Mouse (Mus musculus) monocyte, adult 5-6 weeks (primary cell): Measurements from ENCODE around the gene Scamp2. TPM values are rescaled to one million over a fixed set of nuclear protein-coding genes. Genes with fewer than 3 reads are reported as not detected.

ENCODE experiments used
- ATAC-seq: fragments of 153-309, 156-312 bp; replicated peaks from 2 replicates; pipeline ENCODE4 v1.8.0; 2017; ENCODE audit warnings: mild to moderate bottlenecking; ENCODE audit not compliant: low TSS enrichment, insufficient number of reproducible peaks, severe bottlenecking, poor library complexity, low FRiP score
- total RNA-seq: library from RNA; stranded (forward); fragments of 200-1000, 200-491, 200-594 nt; gene quantifications from 3 replicates; pipeline ENCODE4 v1.2.3, GENCODE M21; 2017

Scamp2 gene
- total RNA-seq, 1 experiment from 2014 or later = 30.6 TPM

GRCm38 (mm10) chr9:57614786-57615185 lies 54.0 kb downstream of the Scamp2 start:
- no peak for ATAC-seq

DNA sequence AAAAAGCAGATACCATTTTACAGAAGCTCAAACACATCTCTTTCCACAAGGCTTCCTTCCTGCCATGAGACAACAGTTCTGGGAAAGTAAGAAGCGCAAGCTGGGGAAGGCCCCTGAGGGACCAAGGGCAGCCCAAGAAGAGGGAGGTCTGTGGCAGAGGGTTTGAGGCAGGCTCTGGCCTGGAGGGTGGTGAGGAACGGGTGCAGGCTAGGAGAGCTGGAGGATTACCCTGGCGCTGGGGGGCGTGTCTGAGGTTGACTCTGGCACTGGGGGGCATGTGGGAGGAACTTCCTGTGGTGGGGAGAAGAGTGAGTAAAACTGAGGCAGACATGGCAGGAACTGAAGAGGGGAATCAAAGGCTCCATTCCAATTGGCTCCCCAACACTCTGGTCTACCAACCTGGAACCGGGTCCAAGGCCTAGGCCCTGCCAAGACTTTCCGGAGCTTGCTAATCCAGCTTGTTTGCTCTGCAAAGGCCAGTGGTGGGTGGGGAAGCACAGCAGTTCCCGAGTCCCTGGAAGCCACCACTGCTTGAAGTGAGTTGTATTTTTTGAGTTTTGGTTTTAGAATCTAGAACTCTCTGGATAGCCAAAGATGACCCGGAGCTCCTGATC lies 56.9 kb downstream of the Scamp2 start:
- ATAC-seq = no peak

GRCm38 (mm10) chr9:57618854-57619253 lies 58.1 kb downstream of the Scamp2 start:
- no peak for ATAC-seq

GRCm38 (mm10) chr9:57620674-57621073 lies 59.9 kb downstream of the Scamp2 start, which contains the start of gene Lman1l:
Gene Lman1l, minus strand, starts transcription at chr9:57620774.
- no peak for ATAC-seq

- no peak for ATAC-seq
Measured at GRCm38 (mm10) chr9:57624295-57624694, 63.6 kb downstream of the Scamp2 start.

DNA sequence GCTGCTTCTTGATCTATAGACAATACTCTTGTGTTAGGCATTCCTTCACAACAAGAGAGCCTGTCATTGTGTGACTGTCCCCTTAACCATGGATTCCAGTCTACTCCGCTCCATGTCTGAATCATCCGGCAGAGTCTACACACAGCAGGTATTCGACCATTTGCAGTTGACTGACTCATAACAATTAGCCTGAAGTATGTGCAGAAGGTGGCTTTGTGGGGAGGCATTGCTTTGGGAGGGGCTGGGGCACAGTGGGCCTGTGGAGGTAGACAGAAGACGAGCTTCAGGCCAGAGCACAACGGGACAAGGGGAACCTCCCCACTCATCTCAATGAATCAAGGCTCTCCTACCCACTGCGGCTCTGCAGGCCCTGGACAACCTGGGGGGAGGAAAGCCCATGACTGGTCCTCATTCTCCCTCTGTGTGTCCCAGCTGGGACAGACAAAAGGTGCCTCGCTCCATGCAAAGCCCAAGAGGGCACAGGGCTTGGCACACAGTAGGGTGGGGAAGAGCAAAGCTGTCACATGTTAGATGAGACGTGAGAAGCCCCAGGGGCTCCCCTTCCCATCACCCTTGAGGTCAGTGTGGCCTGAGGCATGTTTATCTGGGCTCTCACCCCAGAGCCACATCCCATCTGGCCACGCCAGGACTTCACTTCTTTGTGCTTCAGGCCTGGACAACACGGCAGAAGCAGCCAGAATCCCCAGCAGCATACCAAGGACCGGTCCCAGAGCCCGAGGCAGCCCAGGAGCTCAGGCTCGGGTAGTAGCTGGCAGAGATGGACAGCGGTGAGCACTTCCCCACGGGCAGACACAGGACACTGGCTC lies 65.1 kb downstream of the Scamp2 start:
- no peak for ATAC-seq

GRCm38 (mm10) chr9:57627191-57627590 lies 66.4 kb downstream of the Scamp2 start:
- ATAC-seq = no peak

- ATAC-seq = no peak
Measured at GRCm38 (mm10) chr9:57627892-57628291, 67.1 kb downstream of the Scamp2 start.

DNA sequence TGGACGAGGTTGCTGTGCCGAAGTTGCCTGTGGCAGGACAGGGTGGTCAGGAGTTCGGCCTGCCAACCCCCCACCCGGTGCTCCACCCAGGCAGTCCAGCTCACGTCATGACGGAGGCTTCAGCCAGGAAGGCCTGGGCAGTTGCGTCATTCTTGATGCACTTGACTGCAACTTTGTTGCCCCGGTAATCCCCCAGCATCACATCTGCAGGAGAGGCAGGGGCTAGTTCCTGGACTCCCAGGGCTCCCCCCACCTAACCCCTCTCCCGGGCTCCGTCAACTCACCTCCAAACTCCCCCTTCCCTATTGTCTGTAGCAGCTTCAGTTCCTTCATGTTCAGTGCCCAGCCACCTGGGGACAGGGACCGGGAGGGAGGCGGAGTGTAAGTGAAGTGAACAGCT lies 68.0 kb downstream of the Scamp2 start:
- no peak for ATAC-seq

- peak; percentile 53 for ATAC-seq
Measured at GRCm38 (mm10) chr9:57629118-57629874, 68.6 kb downstream of the Scamp2 start.

DNA sequence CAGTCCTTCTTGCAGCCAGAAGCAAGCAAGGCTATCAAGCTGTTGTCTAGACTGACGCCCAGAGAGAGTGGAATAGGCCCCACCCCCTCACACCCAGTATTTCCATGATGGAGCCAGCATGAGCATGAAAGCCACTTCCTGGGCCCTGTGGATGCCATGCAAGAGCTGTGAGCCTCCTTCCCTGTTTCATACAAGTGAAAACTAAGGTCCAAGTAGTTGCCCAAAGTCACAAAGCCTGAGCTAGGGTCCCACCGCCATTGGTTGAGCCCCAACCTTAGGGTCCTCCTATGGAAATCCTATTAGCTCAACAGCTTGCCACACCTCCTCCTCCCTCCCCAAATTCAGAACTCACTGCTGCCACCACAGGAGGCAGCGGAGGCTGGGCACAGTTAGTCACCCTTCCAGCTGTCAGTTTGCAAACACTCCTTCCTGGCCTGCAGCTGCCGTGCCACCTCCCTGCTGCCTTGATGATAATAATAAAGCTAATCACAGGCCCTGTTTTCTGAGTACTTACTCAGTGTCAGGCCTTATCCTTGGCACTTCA lies 72.8 kb downstream of the Scamp2 start:
- no peak; the same call in 1 of the 2 replicates for ATAC-seq

DNA sequence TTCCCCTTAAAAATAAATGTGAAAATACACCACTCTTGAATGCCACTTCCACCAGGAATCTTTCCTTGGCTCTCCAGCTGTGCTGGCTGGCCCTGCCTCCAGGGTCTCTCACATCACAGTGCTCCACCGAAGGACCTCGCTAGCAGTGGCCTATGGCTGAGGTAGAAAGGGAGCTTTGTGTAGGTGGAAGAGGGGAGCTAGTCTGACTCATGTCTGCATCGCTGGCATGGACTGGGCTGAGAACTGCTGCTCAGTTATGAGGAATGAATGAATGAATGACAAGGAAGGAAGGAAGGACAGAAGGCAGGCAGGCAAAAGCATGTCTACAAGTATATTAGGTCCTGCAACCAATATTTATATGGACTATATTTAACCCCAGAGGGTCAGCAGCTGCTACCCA lies 76.5 kb downstream of the Scamp2 start:
- ATAC-seq = no peak

- ATAC-seq = peak; percentile 49
Measured at GRCm38 (mm10) chr9:57637741-57638322, 77.1 kb downstream of the Scamp2 start.

Other genes with a start within 250 kb of the Scamp2 start
- gene Ppcdc, start 120.8 kb upstream of the Scamp2 start, total RNA-seq = 19.8 to 46.2 TPM (median 27.2 TPM) in 3 replicates
- not detected in 3 replicates for gene Scamp5, start 92.9 kb upstream of the Scamp2 start, total RNA-seq
- gene Rpp25, start 56.9 kb upstream of the Scamp2 start, total RNA-seq = not detected in 3 replicates
- gene Cox5a, start 39.7 kb upstream of the Scamp2 start, total RNA-seq = 54.8 to 108 TPM (median 74.5 TPM) in 3 replicates
- 17.5 to 23.5 TPM (median 18.2 TPM) in 3 replicates for gene Fam219b, start 23.4 kb upstream of the Scamp2 start, total RNA-seq
- gene Mpi, start 8.2 kb upstream of the Scamp2 start, total RNA-seq = 1.9 to 7.7 TPM (median 7.5 TPM) in 3 replicates
- 3.8 to 20.7 TPM (median 20.3 TPM) in 3 replicates for gene Ulk3, start 28.5 kb downstream of the Scamp2 start, total RNA-seq
- gene Cplx3, start 45.3 kb downstream of the Scamp2 start, total RNA-seq = not detected in 3 replicates
- gene Lman1l, start 59.8 kb downstream of the Scamp2 start, total RNA-seq = not detected in 3 replicates
- 332 to 455 TPM (median 337 TPM) in 3 replicates for gene Csk, start 92.7 kb downstream of the Scamp2 start, total RNA-seq
- not detected in 3 replicates for gene Cyp1a2, start 122.8 kb downstream of the Scamp2 start, total RNA-seq
- not detected in 3 replicates for gene Cyp1a1, start 127.0 kb downstream of the Scamp2 start, total RNA-seq
- 2.6 to 7.9 TPM (median 3.7 TPM) in 3 replicates for gene Edc3, start 147.6 kb downstream of the Scamp2 start, total RNA-seq
- gene Clk3, start 204.9 kb downstream of the Scamp2 start, total RNA-seq = 97.1 to 158 TPM (median 125 TPM) in 3 replicates